Mouse (Mus musculus) bone marrow, adult 2 months (tissue): ENCODE data around the gene Eef1a2. TPM values are rescaled to one million over a fixed set of nuclear protein-coding genes. Genes with fewer than 3 reads are reported as not detected.

Experiments
- H3K27ac ChIP-seq: fragments of 200-500 bp; 2 replicates; pipeline ENCODE4 v1.5.1; 2012; ENCODE audit warnings: low read depth, mild to moderate bottlenecking, control low read depth, inconsistent platforms, low read length; ENCODE audit not compliant: control insufficient read depth, poor library complexity, insufficient read depth
- H3K4me1 ChIP-seq: fragments of 200-500 bp; 2 replicates; pipeline ENCODE4 v1.6.1; 2011; ENCODE audit warnings: low read length; ENCODE audit not compliant: control insufficient read depth, insufficient read depth
- H3K4me3 ChIP-seq: fragments of 200-500 bp; replicated peaks from 2 replicates; pipeline ENCODE3; 2011; ENCODE audit warnings: mild to moderate bottlenecking, low read depth, low read length, control low read depth; ENCODE audit not compliant: control insufficient read depth
- CTCF ChIP-seq: fragments of 200-500 bp; IDR thresholded peaks from 2 replicates; pipeline ENCODE4 v1.5.1; 2011; ENCODE audit warnings: low read length, control low read depth; ENCODE audit not compliant: control insufficient read depth, insufficient read depth
- POLR2A ChIP-seq: fragments of 200-500 bp; IDR thresholded peaks from 2 replicates; pipeline ENCODE4 v1.6.1; 2011; ENCODE audit warnings: low read depth, mild to moderate bottlenecking, control low read depth, low read length, borderline replicate concordance; ENCODE audit not compliant: control insufficient read depth
- WGBS: fragments of 180-500 bp; shearing (Covaris S2); methylation state at CpG from one replicate; pipeline ENCODE4 v1.1.7; 2018; 5-methylcytosine and 5-hydroxymethylcytosine counted together
- polyA plus RNA-seq: library from polyadenylated mRNA; stranded (reverse); fragments of >200 nt; gene quantifications from 2 replicates; pipeline ENCODE4 v1.2.4, GENCODE M21; 2011; ENCODE audit warnings: low replicate concordance; ENCODE audit not compliant: missing spikeins, insufficient read depth, insufficient read length

Gene Eef1a2
- polyA plus RNA-seq, 1 experiment, result 0.97 TPM

GRCm38 (mm10) chr2:181154831-181155415 is 1.9 kb downstream of the Eef1a2 start:
- Histone ChIP-seq H3K4me1 (no peaks in the 10 kb centered on the region), H3K27ac (no peak overlapping the region), H3K4me3 (no peak overlapping the region)
- 67% methylated on average over 8 of the region's 8 CpGs for WGBS
- TF ChIP-seq CTCF (no peak), POLR2A (no peak)

GRCm38 (mm10) chr2:181154361-181154760 is 2.5 kb downstream of the Eef1a2 start:
- no peak overlapping the region for H3K27ac ChIP-seq
- no peaks in the 10 kb centered on the region for H3K4me1 ChIP-seq
- WGBS, result 78% methylated on average over 3 of the region's 3 CpGs
- no peak for TF ChIP-seq POLR2A
- TF ChIP-seq CTCF, result no peak
- H3K4me3 ChIP-seq, result no peak overlapping the region

GRCm38 (mm10) chr2:181153837-181154236 is 3.0 kb downstream of the Eef1a2 start:
- Histone ChIP-seq H3K4me3 (no peak overlapping the region), H3K27ac (no peak overlapping the region), H3K4me1 (no peaks in the 10 kb centered on the region)
- WGBS, result 12% methylated on average over 1 of the region's 1 CpGs
- no peak for TF ChIP-seq POLR2A
- TF ChIP-seq CTCF, result peak; percentile 42; the same call in 1 of the 2 replicates

DNA sequence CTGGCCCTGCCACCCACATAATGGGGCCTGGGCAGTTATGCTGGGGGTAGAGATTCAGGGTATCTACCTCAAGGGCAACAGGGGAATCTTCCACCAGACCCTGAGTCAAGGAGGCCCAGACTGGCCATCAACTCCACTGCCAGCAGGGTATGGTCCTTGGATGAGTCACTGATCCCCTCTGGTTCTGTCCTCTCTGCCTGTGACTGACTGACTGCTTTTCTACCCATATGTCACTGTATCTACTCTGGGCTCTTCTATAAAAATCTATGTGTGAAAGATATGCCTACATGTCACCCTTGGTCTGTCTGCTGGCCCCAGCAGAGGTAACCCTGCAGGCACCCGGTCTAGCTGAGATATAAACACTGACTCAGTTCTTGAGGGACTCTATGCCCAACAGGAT is 3.7 kb downstream of the Eef1a2 start:
- H3K4me3 ChIP-seq, result no peak overlapping the region
- no peak overlapping the region for H3K27ac ChIP-seq
- TF ChIP-seq POLR2A, result no peak
- TF ChIP-seq CTCF, result no peak
- no peaks in the 10 kb centered on the region for H3K4me1 ChIP-seq
- 77% methylated on average over 1 of the region's 1 CpGs for WGBS

GRCm38 (mm10) chr2:181152701-181153100 is 4.1 kb downstream of the Eef1a2 start:
- H3K27ac ChIP-seq, result no peak overlapping the region
- 89% methylated on average over 17 of the region's 17 CpGs for WGBS
- no peaks in the 10 kb centered on the region for H3K4me1 ChIP-seq
- no peak overlapping the region for H3K4me3 ChIP-seq
- TF ChIP-seq POLR2A, result no peak
- no peak for TF ChIP-seq CTCF

- TF ChIP-seq CTCF, result no peak
- no peak for TF ChIP-seq POLR2A
- no peak overlapping the region for H3K4me3 ChIP-seq
- no peaks in the 10 kb centered on the region for H3K4me1 ChIP-seq
- 63% methylated on average over 6 of the region's 6 CpGs for WGBS
- H3K27ac ChIP-seq, result no peak overlapping the region
These were observed 6.5 kb downstream of the Eef1a2 start for GRCm38 (mm10) chr2:181150281-181150680.

- Histone ChIP-seq H3K27ac (no peak overlapping the region), H3K4me1 (no peaks in the 10 kb centered on the region), H3K4me3 (no peak overlapping the region)
- TF ChIP-seq POLR2A (no peak), CTCF (no peak)
- WGBS, result 12% methylated on average over 31 of the region's 31 CpGs
These were observed 8.4 kb downstream of the Eef1a2 start for GRCm38 (mm10) chr2:181148318-181148955.

DNA sequence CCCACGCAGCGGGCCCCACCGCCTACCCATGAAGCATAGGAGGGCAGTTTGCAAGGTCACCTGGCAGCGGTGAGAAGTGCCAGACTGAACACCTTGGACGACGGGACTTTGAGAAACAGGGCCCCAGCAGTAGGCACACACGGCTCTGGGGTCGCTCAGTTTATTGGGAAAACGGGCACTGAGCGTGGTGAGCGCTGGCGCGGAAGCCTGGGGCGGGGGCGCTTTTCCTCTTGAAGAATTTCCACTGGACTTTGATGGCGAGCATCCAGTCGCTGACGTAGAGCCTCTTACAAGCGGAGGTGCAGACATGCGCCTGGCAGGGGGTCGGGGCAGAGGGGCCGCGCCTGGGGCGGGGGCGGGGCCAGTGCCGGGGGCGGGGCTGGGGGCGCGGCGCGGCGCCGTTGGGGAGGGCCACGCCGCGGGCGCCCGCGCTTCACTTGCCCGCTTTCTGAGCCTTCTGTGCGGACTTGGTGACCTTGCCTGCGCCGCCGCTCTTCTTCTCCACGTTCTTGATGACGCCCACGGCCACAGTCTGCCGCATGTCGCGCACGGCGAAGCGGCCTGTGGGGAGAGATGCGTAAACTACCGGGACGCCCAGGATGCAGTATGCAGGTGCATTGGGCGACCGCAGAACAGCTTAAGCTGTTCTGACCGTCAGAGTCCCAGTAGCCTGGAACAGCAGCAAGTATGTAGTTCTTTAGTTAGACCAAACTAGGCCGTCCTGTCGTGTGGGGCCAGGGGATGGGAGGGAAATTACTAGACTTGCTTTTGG is 9.1 kb downstream of the Eef1a2 start:
- Histone ChIP-seq H3K4me3 (no peak overlapping the region), H3K4me1 (no peaks in the 10 kb centered on the region), H3K27ac (no peak overlapping the region; the same call in 1 of the 2 replicates)
- WGBS, result 2% methylated on average over 55 of the region's 61 CpGs
- TF ChIP-seq POLR2A (no peak), CTCF (no peak)
